Mouse (Mus musculus) MEL (cell line): ENCODE data around the gene Ccnd1.

ENCODE experiments used
- CTCF ChIP-seq, 3 experiments: IDR thresholded peaks in 2 of 3; conservative IDR thresholded peaks in 1 of 3; 2 replicates each; pipeline ENCODE4 v1.5.1; 2011 to 2012; ENCODE audit warnings: low read length in 3 of 3, low read depth in 2 of 3, mild to moderate bottlenecking in 2 of 3, improper control_type of control experiment in 1 of 3, inconsistent platforms in 1 of 3, mixed read lengths in 1 of 3, moderate library complexity in 1 of 3; ENCODE audit not compliant: control insufficient read depth in 1 of 3, insufficient read depth in 1 of 3, poor library complexity in 1 of 3, severe bottlenecking in 1 of 3
- HCFC1 ChIP-seq: IDR thresholded peaks from 2 replicates; pipeline ENCODE4 v1.6.1; 2012; ENCODE audit warnings: low read depth, mild to moderate bottlenecking, inconsistent platforms, low read length, improper control_type of control experiment, moderate library complexity
- MXI1 ChIP-seq: IDR thresholded peaks from 2 replicates; pipeline ENCODE4 v1.6.1; 2011; ENCODE audit warnings: mild to moderate bottlenecking, low read depth, low read length, improper control_type of control experiment
- POLR2A ChIP-seq, 2 experiments: IDR thresholded peaks; 2 replicates each; pipeline ENCODE4 v1.6.1; 2011 to 2012; ENCODE audit warnings: low read length in 2 of 2, mild to moderate bottlenecking in 2 of 2, control low read depth in 1 of 2, improper control_type of control experiment in 1 of 2, low read depth in 1 of 2, moderate library complexity in 1 of 2; ENCODE audit not compliant: control insufficient read depth in 1 of 2, insufficient read depth in 1 of 2, poor library complexity in 1 of 2
- POLR2AphosphoS2 ChIP-seq: IDR thresholded peaks from 2 replicates; pipeline ENCODE4 v1.6.1; 2011; ENCODE audit warnings: low read length, improper control_type of control experiment
- SIN3A ChIP-seq: IDR thresholded peaks from 2 replicates; pipeline ENCODE4 v1.6.1; 2012; ENCODE audit warnings: low read length, improper control_type of control experiment, inconsistent platforms
- ZKSCAN1 ChIP-seq: IDR thresholded peaks from 2 replicates; pipeline ENCODE4 v1.6.1; 2012; ENCODE audit warnings: low read depth, mild to moderate bottlenecking, inconsistent platforms, low read length, improper control_type of control experiment, moderate library complexity
- ZNF384 ChIP-seq: IDR thresholded peaks from 2 replicates; pipeline ENCODE4 v1.6.1; 2012; ENCODE audit warnings: low read depth, mild to moderate bottlenecking, inconsistent platforms, low read length, improper control_type of control experiment

GRCm38 (mm10) chr7:144971769-144972168, 32.0 kb upstream of the Ccnd1 start:
- TF ChIP-seq CTCF (IDR thresholded peaks at IDR 0.05 in 2 of 3, conservative IDR thresholded peaks at IDR 0.05 in 1 of 3; ENCODE audit: control insufficient read depth in 1 of 3, insufficient read depth in 1 of 3, low read depth in 2 of 3, low read length in 3 of 3, poor library complexity in 1 of 3, severe bottlenecking in 1 of 3) (no peak), ZNF384 (no peak), POLR2A (IDR thresholded peaks at IDR 0.05; ENCODE audit: control insufficient read depth in 1 of 2, insufficient read depth in 1 of 2, low read depth in 1 of 2, low read length in 2 of 2, poor library complexity in 1 of 2) (no peak), SIN3A (no peak), MXI1 (no peak), HCFC1 (no peak), ZKSCAN1 (no peak), POLR2AphosphoS2 (no peak)
